Mouse (Mus musculus): ENCODE data around the gene Arrdc4.

Gene Arrdc4

DNA sequence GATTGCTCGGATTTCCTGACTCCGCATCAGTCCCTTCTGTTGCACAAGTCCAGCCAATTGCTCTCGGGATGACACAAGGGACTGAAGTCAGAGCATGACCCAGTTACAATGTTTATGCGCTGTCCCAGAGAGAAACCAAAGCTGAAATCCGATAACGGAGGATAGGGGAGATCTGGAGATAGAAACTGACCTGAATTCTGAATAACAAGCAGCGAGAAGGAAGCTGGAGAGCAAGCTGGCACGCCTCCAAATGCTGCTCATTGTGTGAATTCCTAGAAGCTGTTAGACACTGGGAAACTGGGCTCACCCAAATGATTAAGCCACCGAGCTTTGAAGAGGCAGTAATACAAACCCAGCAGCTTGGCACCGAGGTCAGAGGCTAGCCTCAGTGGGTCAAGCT lies 31.5 kb downstream of the Arrdc4 start:
- ChIA-PET CTCF (no interaction called here), POLR2A (no interaction called here)

DNA sequence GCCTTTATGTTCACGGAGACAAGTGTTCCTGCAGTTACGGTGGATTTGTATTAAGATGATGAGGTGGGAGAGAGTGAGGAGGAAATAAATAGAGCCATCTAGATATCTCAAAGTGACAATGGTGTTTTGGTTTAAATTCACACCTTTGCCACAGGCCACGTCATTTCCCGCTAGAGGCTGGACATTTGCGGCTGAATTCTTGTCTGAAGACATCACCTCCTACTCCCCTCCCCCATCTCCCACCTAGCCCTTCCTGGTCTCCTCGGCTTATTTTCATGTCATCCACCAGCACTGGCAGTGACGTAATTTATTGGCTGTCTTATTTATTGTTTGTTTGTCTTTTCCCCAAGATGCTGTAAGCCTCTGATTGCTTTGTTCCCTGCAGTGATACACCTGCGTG lies 32.1 kb downstream of the Arrdc4 start:
- ChIA-PET CTCF (no interaction called here), POLR2A (no interaction called here)

DNA sequence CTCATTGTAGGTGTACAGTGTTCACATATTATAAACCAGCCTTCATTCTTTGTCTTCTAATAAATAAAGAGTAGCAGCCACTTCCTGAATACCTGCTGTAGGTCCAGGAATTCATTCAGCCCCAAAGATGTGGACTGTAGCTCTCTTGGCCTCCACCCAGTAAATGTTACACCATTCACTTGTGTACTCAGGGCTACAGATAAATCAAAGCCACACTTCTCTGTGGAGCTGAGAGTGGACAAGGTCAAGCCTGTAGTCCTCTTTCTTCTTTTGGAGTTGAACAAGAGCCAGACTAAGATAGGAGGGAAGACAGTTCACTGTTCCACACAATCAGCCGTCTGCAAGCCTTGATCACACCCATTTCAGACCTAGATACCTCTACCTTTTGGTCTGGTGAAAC lies 36.1 kb downstream of the Arrdc4 start:
- ChIA-PET CTCF (no interaction called here), POLR2A (no interaction called here)

DNA sequence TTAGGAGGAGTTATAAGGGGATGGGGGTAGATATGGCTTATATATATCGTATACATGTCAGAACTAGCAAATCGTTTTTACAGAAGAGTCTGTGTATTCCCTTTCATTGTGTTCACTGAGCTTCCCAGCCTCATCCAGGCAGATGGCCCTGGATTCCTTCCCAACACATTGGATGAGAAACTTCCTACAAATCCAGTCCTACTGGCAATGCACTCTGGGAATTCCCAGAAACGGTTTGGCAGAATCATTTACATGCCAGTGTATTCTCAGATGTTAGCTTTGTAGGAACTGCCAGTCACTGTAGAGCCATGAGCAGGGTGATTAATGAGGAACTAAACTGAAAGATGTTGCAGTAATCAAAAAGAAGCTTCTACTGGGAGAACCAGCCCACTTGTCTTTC lies 36.6 kb downstream of the Arrdc4 start:
- ChIA-PET CTCF (no interaction called here), POLR2A (interaction anchor here in 1 of 4 experiments (0.6 kb wide), 1 partner anchor 32 kb away, joined by 6 read pairs; no protein-coding TSS in a partner anchor)

- ChIA-PET POLR2A (no interaction called here), CTCF (no interaction called here)
Observed at GRCm38 (mm10) chr7:68709319-68709573, 39.8 kb downstream of the Arrdc4 start.

DNA sequence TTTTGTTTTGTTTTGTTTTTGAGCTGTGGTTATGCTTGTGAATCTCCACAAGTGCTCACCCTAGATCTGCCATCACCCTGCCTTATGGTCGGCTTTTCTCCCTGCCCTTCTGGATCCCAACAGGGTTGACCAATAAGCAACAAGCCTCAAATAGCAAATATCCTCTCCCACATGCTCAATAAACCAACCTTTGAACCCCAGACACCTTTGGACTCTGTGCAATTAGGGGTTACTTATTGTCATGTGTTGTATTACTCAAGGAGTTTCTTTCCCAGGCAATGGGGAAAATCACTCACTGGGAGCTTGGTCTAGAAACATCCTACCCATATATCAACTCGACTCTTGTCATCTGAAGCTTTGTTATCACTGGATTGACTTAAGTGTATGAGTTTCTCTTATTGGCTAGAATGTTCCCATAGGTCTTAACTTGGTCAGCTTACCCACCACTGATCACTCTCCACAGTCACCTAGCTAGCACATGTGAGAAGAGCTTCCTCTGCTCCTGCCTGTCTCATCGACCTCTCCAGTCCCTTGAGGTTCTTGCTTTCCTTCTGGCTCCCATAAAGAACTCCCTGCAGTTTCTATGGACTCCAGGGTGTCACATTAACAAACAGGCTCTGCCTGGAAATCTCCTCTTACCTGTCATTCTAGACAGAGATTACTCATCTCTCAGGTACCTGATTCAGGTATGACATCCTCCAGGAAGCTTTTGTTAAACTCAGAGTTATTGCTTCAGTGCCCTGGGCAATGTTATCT lies 40.3 kb downstream of the Arrdc4 start:
- ChIA-PET CTCF (interaction anchor here in 1 of 4 experiments (0.6 kb wide), 1 partner anchor 121 kb away, joined by 3 read pairs; no protein-coding TSS in a partner anchor), POLR2A (no interaction called here)

DNA sequence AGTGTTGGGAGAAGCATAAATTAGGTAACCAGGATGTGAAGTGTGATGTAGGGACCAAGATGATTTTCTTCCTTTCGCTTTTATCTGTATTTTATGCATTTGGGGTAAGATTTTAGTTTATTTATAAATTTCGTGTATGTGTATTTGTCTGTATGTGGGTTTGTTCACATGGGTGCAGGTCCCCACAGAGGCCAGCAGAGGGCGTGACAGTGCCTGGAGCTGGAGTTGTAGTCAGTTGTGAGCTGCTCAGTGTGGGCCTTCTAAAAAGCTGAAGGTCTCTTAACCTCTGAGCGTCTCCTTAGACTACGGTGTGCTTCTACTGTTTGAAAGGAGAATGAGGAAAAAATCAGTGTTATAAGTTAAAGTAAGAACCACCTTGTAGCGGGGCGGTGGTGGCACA lies 43.9 kb downstream of the Arrdc4 start:
- ChIA-PET CTCF (interaction anchor here (0.5 to 1.5 kb wide), 13 partner anchors 12 to 735 kb away, joined by 3 to 7 read pairs (median 4); no protein-coding TSS in a partner anchor), POLR2A (no interaction called here)

DNA sequence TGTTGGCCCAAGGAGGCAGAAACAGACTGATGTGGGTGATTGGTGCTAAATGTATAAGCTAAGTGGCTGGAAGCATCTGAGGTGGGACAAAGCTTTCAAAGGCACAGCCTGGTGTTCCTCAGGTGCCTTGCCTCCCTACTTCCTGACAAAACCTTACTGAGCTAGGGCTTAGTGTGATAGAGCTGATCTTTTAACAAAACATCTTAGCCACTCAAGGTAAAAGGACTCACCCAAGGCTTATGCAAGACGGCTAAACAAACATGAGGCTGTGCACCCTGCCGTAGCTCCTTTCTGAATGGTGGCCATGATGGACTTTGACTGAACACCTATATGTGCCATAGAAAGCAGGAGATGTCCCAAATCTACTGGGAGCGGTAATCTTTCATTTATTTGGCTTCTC lies 51.7 kb downstream of the Arrdc4 start:
- POLR2A ChIA-PET = no interaction called here
- CTCF ChIA-PET = no interaction called here

DNA sequence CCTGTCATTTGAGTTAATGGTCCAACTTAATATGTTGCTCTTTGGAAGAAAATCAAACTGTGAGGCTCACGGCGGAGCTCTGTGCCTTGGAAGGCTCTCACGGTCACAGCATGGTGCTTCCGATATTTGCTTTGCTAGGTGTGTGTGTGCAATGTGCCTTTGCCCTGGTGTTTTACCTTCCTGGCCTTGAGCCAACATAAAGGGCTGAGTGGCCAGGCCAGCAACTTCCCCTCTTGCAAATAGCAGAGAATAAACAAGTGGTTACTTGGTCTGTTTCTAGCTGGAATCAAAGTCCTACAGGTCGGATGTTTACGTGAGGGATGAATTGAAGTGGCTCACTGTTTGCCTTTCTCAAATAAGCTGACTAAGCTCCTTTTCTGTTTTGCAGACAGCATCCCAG lies 52.1 kb downstream of the Arrdc4 start:
- CTCF ChIA-PET = interaction anchor here in 1 of 4 experiments (0.6 kb wide), 1 partner anchor 138 kb away, joined by 3 read pairs; no protein-coding TSS in a partner anchor
- POLR2A ChIA-PET = no interaction called here

DNA sequence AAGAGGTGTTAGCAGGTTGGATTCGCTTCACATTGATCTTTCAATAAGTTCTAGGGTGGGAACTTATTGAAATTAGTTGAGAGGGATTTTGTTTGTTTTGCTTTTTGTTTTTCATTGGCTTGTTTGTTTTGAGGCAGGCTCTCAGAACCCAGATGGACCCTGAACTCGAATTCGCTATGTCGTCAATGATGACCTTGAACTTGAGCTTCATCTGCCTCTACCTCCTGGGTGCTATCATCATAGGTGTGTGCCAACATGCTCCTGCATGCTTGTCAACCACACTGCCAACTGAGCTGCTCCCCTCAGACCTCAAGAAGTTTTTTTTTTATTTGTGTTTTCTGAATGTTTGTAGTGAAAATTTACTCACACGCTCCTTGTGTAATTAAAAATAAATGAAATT lies 52.6 kb downstream of the Arrdc4 start:
- ChIA-PET CTCF (interaction anchor here in 1 of 4 experiments (0.6 kb wide), 1 partner anchor 138 kb away, joined by 3 read pairs; no protein-coding TSS in a partner anchor), POLR2A (no interaction called here)

- POLR2A ChIA-PET = interaction anchor here in 1 of 4 experiments (0.6 kb wide), 1 partner anchor 865 kb away, joined by 6 read pairs; no protein-coding TSS in a partner anchor
Observed at GRCm38 (mm10) chr7:68692731-68693130, 56.3 kb downstream of the Arrdc4 start.

DNA sequence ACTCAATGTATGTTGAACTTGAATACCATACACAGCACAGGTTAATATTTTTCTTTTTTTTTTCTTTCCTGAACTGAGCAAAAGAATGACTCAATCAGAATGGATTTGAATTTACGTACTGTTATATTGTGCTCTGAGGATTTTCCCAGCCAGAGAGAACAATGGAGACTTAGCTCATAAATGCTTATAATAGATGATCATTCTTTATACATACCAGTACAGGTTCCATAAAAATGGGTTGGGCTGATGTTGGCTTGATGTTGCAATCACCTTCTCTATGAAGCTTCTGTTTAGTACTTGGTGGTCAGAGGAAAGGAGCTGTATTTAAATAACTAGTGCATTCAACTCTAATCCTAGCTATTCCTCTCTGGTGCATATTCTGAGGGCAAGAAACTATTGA lies 57.6 kb downstream of the Arrdc4 start:
- CTCF ChIA-PET = no interaction called here
- POLR2A ChIA-PET = no interaction called here

More at GRCm38 (mm10) chr7:68692731-68693130, 56.3 kb downstream of the Arrdc4 start:
- CTCF ChIA-PET = interaction anchor here in 1 of 4 experiments (1.6 kb wide), 1 partner anchor 13 kb away, joined by 3 read pairs; no protein-coding TSS in a partner anchor

GRCm38 (mm10) chr7:68687140-68687611 lies 61.9 kb downstream of the Arrdc4 start:
- POLR2A ChIA-PET = no interaction called here
- CTCF ChIA-PET = no interaction called here
